Mouse (Mus musculus) MEL (cell line): ENCODE results near the gene Rab1b. TPM values are rescaled to one million over a fixed set of nuclear protein-coding genes. Genes with fewer than 3 reads are reported as not detected.

Experiments
- DNase-seq: peaks from one replicate; pipeline ENCODE4 v3.0.0; 2011; ENCODE audit warnings: low read depth, low spot score
- H3K27ac ChIP-seq: 2 replicates; pipeline ENCODE4 v1.5.1; 2012; ENCODE audit warnings: low read depth, mild to moderate bottlenecking, control low read depth, low read length, moderate library complexity; ENCODE audit not compliant: control insufficient read depth
- H3K27me3 ChIP-seq, 2 experiments: fragments of 150-350 bp in 1 of 2; sonication (generic) in 1 of 2; 2 replicates each; pipeline ENCODE4 v1.6.1; 2012; ENCODE audit warnings: low read length in 2 of 2, mild to moderate bottlenecking in 2 of 2, improper control_type of control experiment in 1 of 2, moderate library complexity in 1 of 2; ENCODE audit not compliant: insufficient read depth in 2 of 2, control insufficient read depth in 1 of 2
- H3K36me3 ChIP-seq, 2 experiments: 2 replicates each; pipeline ENCODE4 v1.6.1; 2012 to 2014; ENCODE audit warnings: low read length in 2 of 2, improper control_type of control experiment in 1 of 2, inconsistent platforms in 1 of 2, mild to moderate bottlenecking in 1 of 2; ENCODE audit not compliant: insufficient read depth in 2 of 2, control insufficient read depth in 1 of 2
- H3K4me1 ChIP-seq, 2 experiments: fragments of 150-350 bp in 1 of 2; sonication (generic) in 1 of 2; 2 replicates each; pipeline ENCODE4 v1.6.1; 2012; ENCODE audit warnings: low read length in 2 of 2, improper control_type of control experiment in 1 of 2, mild to moderate bottlenecking in 1 of 2; ENCODE audit not compliant: insufficient read depth in 2 of 2, control insufficient read depth in 1 of 2
- H3K4me3 ChIP-seq, 2 experiments: fragments of 150-350 bp in 1 of 2; sonication (generic) in 1 of 2; 2 replicates each; pipeline ENCODE4 v1.5.1; 2012; ENCODE audit warnings: low read depth in 2 of 2, low read length in 2 of 2, mild to moderate bottlenecking in 2 of 2, moderate library complexity in 2 of 2, control low read depth in 1 of 2, improper control_type of control experiment in 1 of 2; ENCODE audit not compliant: control insufficient read depth in 1 of 2, insufficient read depth in 1 of 2
- H3K79me2 ChIP-seq: 2 replicates; pipeline ENCODE4 v1.6.1; 2012; ENCODE audit warnings: mild to moderate bottlenecking, low read length, moderate library complexity; ENCODE audit not compliant: control insufficient read depth, poor library complexity, insufficient read depth
- H3K9ac ChIP-seq: 2 replicates; pipeline ENCODE4 v1.6.1; 2012; ENCODE audit warnings: low read depth, mild to moderate bottlenecking, control low read depth, low read length, moderate library complexity; ENCODE audit not compliant: control insufficient read depth, poor library complexity, severe bottlenecking
- H3K9me3 ChIP-seq: fragments of 150-350 bp; sonication (generic); replicated peaks from 2 replicates; pipeline ENCODE4 v1.6.1; 2012; ENCODE audit warnings: mild to moderate bottlenecking, low read length, improper control_type of control experiment, moderate library complexity; ENCODE audit not compliant: insufficient read depth
- BHLHE40 ChIP-seq: IDR thresholded peaks from 2 replicates; pipeline ENCODE4 v1.6.1; 2012; ENCODE audit warnings: low read depth, mild to moderate bottlenecking, inconsistent platforms, low read length, improper control_type of control experiment, borderline replicate concordance
- CHD2 ChIP-seq: IDR thresholded peaks from 2 replicates; pipeline ENCODE4 v1.6.1; 2011; ENCODE audit warnings: low read length, improper control_type of control experiment
- E2F4 ChIP-seq: IDR thresholded peaks from 2 replicates; pipeline ENCODE4 v1.6.1; 2011; ENCODE audit warnings: low read depth, low read length, improper control_type of control experiment, borderline replicate concordance
- EP300 ChIP-seq, 2 experiments: IDR thresholded peaks; 2 replicates each; pipeline ENCODE4 v1.6.1; 2011; ENCODE audit warnings: improper control_type of control experiment in 2 of 2, low read length in 2 of 2, low read depth in 1 of 2, mild to moderate bottlenecking in 1 of 2
- ETS1 ChIP-seq: IDR thresholded peaks from 2 replicates; pipeline ENCODE4 v1.6.1; 2012; ENCODE audit warnings: low read depth, mild to moderate bottlenecking, inconsistent platforms, low read length, improper control_type of control experiment, moderate library complexity
- GATA1 ChIP-seq: IDR thresholded peaks from 2 replicates; pipeline ENCODE4 v1.6.1; 2011; ENCODE audit warnings: low read depth, low read length, improper control_type of control experiment
- HCFC1 ChIP-seq: IDR thresholded peaks from 2 replicates; pipeline ENCODE4 v1.6.1; 2012; ENCODE audit warnings: low read depth, mild to moderate bottlenecking, inconsistent platforms, low read length, improper control_type of control experiment, moderate library complexity
- KAT2A ChIP-seq: conservative IDR thresholded peaks from 2 replicates; pipeline ENCODE4 v1.6.1; 2012; ENCODE audit warnings: low read depth, low read length, improper control_type of control experiment, inconsistent platforms
- MXI1 ChIP-seq: IDR thresholded peaks from 2 replicates; pipeline ENCODE4 v1.6.1; 2011; ENCODE audit warnings: mild to moderate bottlenecking, low read depth, low read length, improper control_type of control experiment
- MYC ChIP-seq: IDR thresholded peaks from 2 replicates; pipeline ENCODE4 v1.6.1; 2011; ENCODE audit warnings: low read depth, mild to moderate bottlenecking, low read length, improper control_type of control experiment, moderate library complexity
- NELFE ChIP-seq: IDR thresholded peaks from 2 replicates; pipeline ENCODE4 v1.6.1; 2011; ENCODE audit warnings: low read depth, low read length, improper control_type of control experiment
- NRF1 ChIP-seq: IDR thresholded peaks from 2 replicates; pipeline ENCODE4 v1.6.1; 2014; ENCODE audit warnings: low read depth, mild to moderate bottlenecking, inconsistent platforms, low read length, improper control_type of control experiment, moderate library complexity; ENCODE audit not compliant: poor library complexity, insufficient read depth, severe bottlenecking
- POLR2AphosphoS5 ChIP-seq: IDR thresholded peaks from 2 replicates; pipeline ENCODE4 v1.6.1; 2012; ENCODE audit warnings: low read depth, borderline replicate concordance, mild to moderate bottlenecking, inconsistent platforms, low read length, moderate library complexity, mixed read lengths
- RAD21 ChIP-seq: IDR thresholded peaks from 2 replicates; pipeline ENCODE4 v1.6.1; 2011; ENCODE audit warnings: mild to moderate bottlenecking, low read depth, low read length, improper control_type of control experiment
- RCOR1 ChIP-seq: IDR thresholded peaks from 2 replicates; pipeline ENCODE4 v1.6.1; 2012; ENCODE audit warnings: low read depth, mild to moderate bottlenecking, inconsistent platforms, low read length, improper control_type of control experiment
- SIN3A ChIP-seq: IDR thresholded peaks from 2 replicates; pipeline ENCODE4 v1.6.1; 2012; ENCODE audit warnings: low read length, improper control_type of control experiment, inconsistent platforms
- SMC3 ChIP-seq: IDR thresholded peaks from 2 replicates; pipeline ENCODE4 v1.6.1; 2011; ENCODE audit warnings: low read depth, low read length, improper control_type of control experiment
- TAL1 ChIP-seq: IDR thresholded peaks from 2 replicates; pipeline ENCODE4 v1.6.1; 2012; ENCODE audit warnings: mild to moderate bottlenecking, inconsistent platforms, low read length, moderate library complexity, mixed read lengths
- TBP ChIP-seq: IDR thresholded peaks from 2 replicates; pipeline ENCODE4 v1.8.0; 2011; ENCODE audit warnings: low read depth, low read length, improper control_type of control experiment
- TCF12 ChIP-seq: IDR thresholded peaks from 2 replicates; pipeline ENCODE4 v1.6.1; 2014; ENCODE audit warnings: low read depth, mild to moderate bottlenecking, inconsistent platforms, low read length, improper control_type of control experiment, moderate library complexity
- UBTF ChIP-seq: IDR thresholded peaks from 2 replicates; pipeline ENCODE4 v1.6.1; 2012; ENCODE audit warnings: low read depth, mild to moderate bottlenecking, inconsistent platforms, low read length, improper control_type of control experiment, moderate library complexity, borderline replicate concordance; ENCODE audit not compliant: insufficient read depth
- USF2 ChIP-seq, 2 experiments: IDR thresholded peaks; 2 replicates each; pipeline ENCODE4 v1.6.1; 2011 to 2012; ENCODE audit warnings: improper control_type of control experiment in 2 of 2, low read length in 2 of 2, borderline replicate concordance in 1 of 2, inconsistent platforms in 1 of 2, low read depth in 1 of 2, mild to moderate bottlenecking in 1 of 2; ENCODE audit not compliant: insufficient read depth in 1 of 2
- ZKSCAN1 ChIP-seq: IDR thresholded peaks from 2 replicates; pipeline ENCODE4 v1.6.1; 2012; ENCODE audit warnings: low read depth, mild to moderate bottlenecking, inconsistent platforms, low read length, improper control_type of control experiment, moderate library complexity
- ZMIZ1 ChIP-seq: IDR thresholded peaks from 2 replicates; pipeline ENCODE4 v1.6.1; 2012; ENCODE audit warnings: low read depth, mild to moderate bottlenecking, inconsistent platforms, low read length, improper control_type of control experiment, moderate library complexity
- polyA plus RNA-seq, 2 experiments: library from polyadenylated mRNA; stranded (reverse) in 1 of 2; unstranded in 1 of 2; fragments of >175 nt in 1 of 2; fragments of >200 nt in 1 of 2; gene quantifications; 2 replicates each; pipeline versions ENCODE4 v1.2.1 to v1.2.4; 2012; ENCODE audit warnings: low replicate concordance in 2 of 2, low read depth in 1 of 2; ENCODE audit not compliant: insufficient read length in 2 of 2, insufficient read depth in 1 of 2, missing spikeins in 1 of 2
- total RNA-seq: library from RNA; depleted of rRNA; stranded (reverse); fragments of 300-350 nt; gene quantifications from 2 replicates; pipeline ENCODE4 v1.2.3, GENCODE M21; 2012

Rab1b gene
- total and polyA plus RNA-seq, 3 experiments, result 86.4 to 162 TPM; not detected in 1

DNA sequence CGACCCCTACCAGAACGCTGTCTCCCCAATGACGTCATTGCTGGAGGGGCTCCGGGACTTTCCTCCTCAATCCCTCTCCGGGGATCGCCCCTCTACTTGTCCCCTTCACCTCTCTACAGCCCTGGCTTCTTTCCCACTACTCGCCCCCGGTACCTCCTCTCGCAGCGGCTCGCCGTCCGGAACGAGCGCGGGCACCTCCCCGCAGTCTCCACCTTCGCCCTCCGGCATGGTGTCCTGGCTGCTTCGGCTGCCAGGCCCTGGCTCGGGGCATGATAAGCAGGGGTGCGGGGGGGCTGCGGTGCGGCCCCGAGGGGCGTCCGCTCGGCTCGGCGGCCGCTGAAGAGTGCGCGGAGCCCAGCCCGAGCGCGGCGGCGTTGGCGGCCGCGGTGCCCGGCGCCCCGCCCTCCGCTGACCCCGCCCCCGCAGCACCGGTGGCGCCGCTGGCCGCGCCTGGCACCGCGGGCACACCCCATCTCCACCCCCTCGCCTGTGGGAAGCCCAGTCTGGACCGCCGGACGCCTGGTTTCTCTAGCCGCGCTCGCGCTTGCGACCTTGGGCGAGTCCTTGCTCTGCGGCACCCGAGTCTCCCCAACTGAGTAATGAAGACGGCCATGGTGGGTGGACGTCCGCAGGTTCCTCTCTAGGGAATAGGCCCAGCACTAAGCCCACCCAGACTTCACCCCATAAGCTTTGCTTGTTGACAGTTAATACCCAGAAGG is 21.6 kb downstream of the Rab1b start, which contains the start of gene Tmem151a:
Gene Tmem151a (minus strand): TSS at position 387 of the 719 bp plus-strand sequence.
- TF ChIP-seq NELFE, result no peak
- TF ChIP-seq SIN3A, result no peak
- TF ChIP-seq CHD2, result no peak
- no peak for TF ChIP-seq E2F4
- no peaks in the 10 kb centered on the region; a peak in 1 of 4 replicates for H3K36me3 ChIP-seq
- no peaks in the 10 kb centered on the region for H3K9me3 ChIP-seq
- H3K27me3 ChIP-seq, result peaks cover 5 to 18% of the 10 kb centered on the region in 2 experiments
- peak within 1 kb of the TSS; percentile 26; the same call in 1 of the 2 replicates for H3K9ac ChIP-seq
- no peak for DNase-seq
- H3K79me2 ChIP-seq, result peaks cover 3% of the 10 kb centered on the region; the same call in 1 of the 2 replicates
- H3K4me3 ChIP-seq, result peak within 1 kb of the TSS in 1 of 2 experiments; percentile 15; a peak in 2 of 4 replicates
- peaks cover 0 to 11% of the 10 kb centered on the region in 2 experiments; a peak in 1 of 4 replicates for H3K4me1 ChIP-seq
- no peak within 1 kb of the TSS for H3K27ac ChIP-seq

DNA sequence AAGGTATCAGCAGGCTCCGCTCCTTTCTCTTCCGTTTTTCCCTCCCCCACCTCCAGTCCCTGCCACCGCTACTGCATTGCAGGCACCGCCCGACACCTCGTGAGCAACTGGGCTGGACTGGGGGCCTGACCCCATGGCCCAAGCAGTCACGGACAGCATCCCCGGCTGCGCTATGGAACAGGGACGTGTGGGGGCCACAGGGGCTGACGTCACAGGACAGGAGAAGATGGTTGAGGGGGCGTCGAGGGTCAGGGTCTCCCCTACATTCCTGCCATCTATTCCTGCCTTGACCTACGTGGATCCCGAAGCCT is 22.1 kb downstream of the Rab1b start:
- Histone ChIP-seq H3K4me3 (peak overlapping the region in 1 of 2 experiments; percentile 15; a peak in 2 of 4 replicates), H3K27me3 (peaks cover 5 to 20% of the 10 kb centered on the region in 2 experiments)

DNA sequence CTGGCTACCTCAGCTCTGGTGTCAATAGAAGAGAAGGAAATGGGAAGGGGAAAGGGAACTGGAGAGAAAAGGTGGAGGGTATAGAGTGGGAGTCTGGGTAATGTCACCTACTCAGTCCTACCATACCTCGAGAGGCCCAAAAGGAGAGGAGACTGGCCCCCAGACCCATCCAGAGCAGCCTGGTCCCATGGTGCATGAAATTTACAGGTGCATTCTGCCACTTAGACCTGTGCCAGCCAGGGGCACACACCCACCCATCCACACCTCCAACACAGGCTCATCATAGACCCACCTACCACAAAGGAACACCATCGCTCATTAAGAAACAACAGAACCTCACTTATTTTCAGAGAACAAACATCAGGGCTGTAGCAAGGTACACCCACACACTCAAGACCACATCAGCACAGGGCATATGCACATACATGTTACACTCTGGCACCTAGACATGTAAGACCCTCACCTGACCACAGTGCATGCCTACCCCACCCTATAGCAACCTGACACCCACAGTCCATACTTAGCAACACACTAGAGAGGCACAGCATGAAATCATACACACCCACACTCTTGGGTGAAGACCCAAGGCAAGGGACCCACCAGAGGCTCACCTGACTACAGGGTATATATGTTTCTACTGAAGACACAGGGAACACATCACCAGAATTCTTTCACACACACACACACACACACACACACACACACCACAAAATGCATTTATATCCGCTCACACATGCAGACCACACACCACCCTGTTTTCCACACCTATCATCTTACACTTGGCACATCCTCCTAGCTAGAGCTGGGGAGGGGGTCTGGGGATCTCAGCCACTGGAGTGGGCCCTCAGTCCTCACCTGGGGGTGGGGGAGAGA is 22.7 kb downstream of the Rab1b start:
- no peak overlapping the region for H3K4me3 ChIP-seq
- TF ChIP-seq TAL1 (no peak), ZMIZ1 (no peak), SMC3 (no peak), HCFC1 (no peak), TBP (no peak), RAD21 (no peak), RCOR1 (no peak), TCF12 (no peak), CHD2 (no peak), NRF1 (no peak), MYC (no peak), UBTF (no peak)
- peaks cover 0 to 10% of the 10 kb centered on the region in 2 experiments; a peak in 1 of 4 replicates for H3K4me1 ChIP-seq
- peaks cover 3% of the 10 kb centered on the region; the same call in 1 of the 2 replicates for H3K79me2 ChIP-seq
- no peak overlapping the region for H3K27ac ChIP-seq
- H3K9me3 ChIP-seq, result no peaks in the 10 kb centered on the region
- no peak overlapping the region for H3K9ac ChIP-seq
- peaks cover 5 to 20% of the 10 kb centered on the region in 2 experiments for H3K27me3 ChIP-seq
- no peaks in the 10 kb centered on the region; a peak in 1 of 4 replicates for H3K36me3 ChIP-seq
- no peak for DNase-seq

More for the DNA sequence above, 22.1 kb downstream of the Rab1b start:
- H3K9me3 ChIP-seq, result no peaks in the 10 kb centered on the region
- no peak overlapping the region for H3K27ac ChIP-seq
- H3K9ac ChIP-seq, result no peak overlapping the region
- H3K4me1 ChIP-seq, result peaks cover 0 to 11% of the 10 kb centered on the region in 2 experiments; a peak in 1 of 4 replicates
- peaks cover 3% of the 10 kb centered on the region; the same call in 1 of the 2 replicates for H3K79me2 ChIP-seq
- no peak for TF ChIP-seq USF2 (IDR thresholded peaks at IDR 0.05; ENCODE audit: borderline replicate concordance in 1 of 2, insufficient read depth in 1 of 2, low read depth in 1 of 2, low read length in 2 of 2)
- no peak for TF ChIP-seq ETS1
- no peak for TF ChIP-seq RCOR1
- TF ChIP-seq MYC, result no peak
- no peak for TF ChIP-seq ZKSCAN1
- TF ChIP-seq POLR2AphosphoS5, result no peak
- TF ChIP-seq EP300 (IDR thresholded peaks at IDR 0.05; ENCODE audit: low read depth in 1 of 2, low read length in 2 of 2), result no peak
- TF ChIP-seq KAT2A, result no peak
- TF ChIP-seq BHLHE40, result no peak
- TF ChIP-seq CHD2, result no peak
- TF ChIP-seq ZMIZ1, result no peak
- TF ChIP-seq MXI1, result no peak
- no peak for TF ChIP-seq GATA1
- no peaks in the 10 kb centered on the region; a peak in 1 of 4 replicates for H3K36me3 ChIP-seq
- DNase-seq, result no peak
